Mouse (Mus musculus) cerebellum, adult 2 months (tissue): ENCODE data around the gene Ccdc183. TPM values are rescaled to one million over a fixed set of nuclear protein-coding genes. Genes with fewer than 3 reads are reported as not detected.

Experiments used
- DNase-seq, 2 experiments: peaks; one replicate each; pipeline ENCODE4 v3.0.0; 2021
- H3K27ac ChIP-seq: fragments of 200-500 bp; 2 replicates; pipeline ENCODE4 v1.5.1; 2012; ENCODE audit warnings: low read length, control low read depth, inconsistent platforms; ENCODE audit not compliant: insufficient read depth
- H3K27me3 ChIP-seq: fragments of 200-500 bp; 2 replicates; pipeline ENCODE4 v1.6.1; 2012; ENCODE audit warnings: inconsistent platforms, mild to moderate bottlenecking, low read length, moderate library complexity; ENCODE audit not compliant: control insufficient read depth, insufficient read depth
- H3K4me1 ChIP-seq: fragments of 200-500 bp; 2 replicates; pipeline ENCODE4 v1.6.1; 2011; ENCODE audit warnings: low read length; ENCODE audit not compliant: control insufficient read depth, insufficient read depth
- H3K4me3 ChIP-seq: fragments of 200-500 bp; replicated peaks from 2 replicates; pipeline ENCODE3; 2011; ENCODE audit warnings: mild to moderate bottlenecking, low read depth, low read length, control low read depth; ENCODE audit not compliant: insufficient read depth
- CTCF ChIP-seq: fragments of 200-500 bp; IDR thresholded peaks from 2 replicates; pipeline ENCODE4 v1.5.1; 2011; ENCODE audit warnings: low read depth, mild to moderate bottlenecking, control low read depth, low read length, moderate library complexity, borderline replicate concordance; ENCODE audit not compliant: insufficient read depth
- POLR2A ChIP-seq: fragments of 200-500 bp; IDR thresholded peaks from 2 replicates; pipeline ENCODE4 v1.6.1; 2011; ENCODE audit warnings: low read length, control low read depth, borderline replicate concordance; ENCODE audit not compliant: insufficient read depth
- WGBS: fragments of 180-500 bp; shearing (Covaris S2); methylation state at CpG from one replicate; pipeline ENCODE4 v1.1.7; 2018; 5-methylcytosine and 5-hydroxymethylcytosine counted together
- polyA plus RNA-seq: library from polyadenylated mRNA; depleted of rRNA; stranded (reverse); fragments of >200 nt; gene quantifications from 2 replicates; pipeline ENCODE4 v1.2.3, GENCODE M21; 2012

Ccdc183 gene
- polyA plus RNA-seq, 1 experiment = not detected

DNA sequence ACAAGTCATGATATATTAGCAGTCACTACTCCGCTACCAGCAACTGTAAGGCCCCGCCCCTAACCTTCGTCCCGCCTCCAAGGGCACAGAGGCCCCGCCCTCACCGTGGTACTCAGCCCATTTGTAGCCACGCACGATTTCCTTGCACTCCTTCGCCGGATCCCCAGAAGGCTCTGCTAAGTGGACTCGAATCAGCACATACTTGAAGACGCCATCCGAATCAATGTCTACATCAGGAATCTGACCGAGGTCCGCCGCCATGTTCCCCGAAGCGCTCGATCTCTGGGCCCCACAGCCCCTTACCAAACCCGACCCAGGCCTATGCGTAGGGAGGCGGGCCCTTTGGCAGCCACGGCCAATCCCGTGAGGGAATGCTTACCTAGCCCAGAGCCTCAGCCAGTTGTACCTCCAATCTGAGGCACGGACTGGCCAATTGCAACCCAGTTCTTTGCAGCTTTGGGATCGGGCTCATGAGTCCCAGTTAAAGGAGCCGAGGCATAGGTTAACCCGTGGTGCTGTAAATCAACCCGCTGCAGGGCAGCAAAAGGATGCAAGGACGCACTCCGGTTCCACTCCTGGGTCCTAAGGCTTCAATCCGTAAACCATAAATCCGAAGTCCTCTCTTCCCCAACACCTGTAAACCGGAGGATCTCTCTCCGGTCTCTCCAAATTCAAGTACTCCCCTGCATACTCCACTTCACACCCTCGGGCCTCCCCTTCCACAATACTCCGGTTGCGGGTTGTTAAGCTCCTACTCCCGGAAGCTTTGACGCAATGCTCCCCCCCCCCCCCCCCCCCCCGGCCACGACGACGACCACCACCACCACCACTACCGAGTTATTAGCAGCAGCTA lies 42.7 kb downstream of the Ccdc183 start, which contains the start of the genes Mamdc4 and Phpt1:
Gene Mamdc4 (minus strand): TSS at position 267 of the 853 bp plus-strand sequence.
Gene Phpt1 (minus strand): TSS at position 646 of the 853 bp plus-strand sequence.
- Histone ChIP-seq H3K4me1 (peaks cover 48% of the 10 kb centered on the region), H3K27me3 (no peaks in the 10 kb centered on the region), H3K4me3 (peak within 1 kb of the TSS; percentile 90), H3K27ac (peak within 1 kb of the TSS; percentile 73)
- TF ChIP-seq CTCF (no peak), POLR2A (peak; percentile 50; the same call in 1 of the 2 replicates)
- under 1% methylated on average over 44 of the region's 45 CpGs for WGBS
- peak; percentile 97 for DNase-seq

DNA sequence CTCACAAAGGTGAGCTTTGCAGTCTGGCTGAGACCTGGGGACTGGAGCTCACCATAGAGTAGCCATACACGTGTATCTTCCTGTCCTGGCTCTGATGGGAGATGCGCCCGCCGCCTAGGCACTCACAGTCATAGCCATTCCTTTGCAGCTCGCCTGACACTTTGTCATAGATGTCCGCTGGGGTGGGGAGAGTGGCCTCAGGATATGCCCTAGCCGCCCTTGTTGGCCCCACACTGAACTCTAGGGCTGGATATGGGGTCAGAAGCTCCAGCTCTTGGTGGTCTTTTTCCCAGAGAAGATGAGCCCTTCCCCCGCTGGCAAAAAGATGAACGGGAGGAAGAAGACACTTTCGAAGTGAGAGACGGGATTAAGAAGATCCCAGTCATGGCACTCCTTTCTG lies 43.3 kb downstream of the Ccdc183 start:
- DNase-seq = peak in 1 of 2 experiments; percentile 48
- TF ChIP-seq CTCF = no peak
- no peak for TF ChIP-seq POLR2A
- 3% methylated on average over 11 of the region's 11 CpGs for WGBS
- Histone ChIP-seq H3K4me3 (peak overlapping the region; percentile 90), H3K4me1 (peaks cover 43% of the 10 kb centered on the region), H3K27ac (peak overlapping the region; percentile 73), H3K27me3 (no peaks in the 10 kb centered on the region)

DNA sequence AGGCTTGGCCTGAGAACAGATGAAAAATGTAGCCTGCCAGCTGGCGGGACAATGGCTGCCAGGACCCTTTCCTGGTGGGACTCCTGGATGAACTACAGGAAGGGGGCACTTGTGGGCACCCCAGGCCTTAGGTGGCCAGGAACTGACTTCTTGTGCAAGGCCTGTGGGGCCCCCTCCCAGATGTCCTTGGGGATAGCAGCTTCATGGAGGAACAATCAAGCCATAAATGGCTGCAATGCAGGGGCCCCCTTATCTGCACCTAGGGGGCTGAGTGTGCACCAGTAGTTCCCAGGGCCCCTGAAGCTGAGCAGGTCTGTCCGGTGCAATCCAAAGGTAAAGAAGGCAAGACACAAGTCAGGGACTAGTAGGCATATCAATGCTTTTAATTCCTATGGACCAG lies 44.4 kb downstream of the Ccdc183 start:
- 60% methylated on average over 2 of the region's 2 CpGs for WGBS
- no peaks in the 10 kb centered on the region for H3K27me3 ChIP-seq
- H3K27ac ChIP-seq = peak overlapping the region; percentile 16; the same call in 1 of the 2 replicates
- DNase-seq = peak; percentile 18 to 22
- TF ChIP-seq CTCF (no peak), POLR2A (no peak)
- H3K4me3 ChIP-seq = no peak overlapping the region
- peaks cover 33% of the 10 kb centered on the region for H3K4me1 ChIP-seq

DNA sequence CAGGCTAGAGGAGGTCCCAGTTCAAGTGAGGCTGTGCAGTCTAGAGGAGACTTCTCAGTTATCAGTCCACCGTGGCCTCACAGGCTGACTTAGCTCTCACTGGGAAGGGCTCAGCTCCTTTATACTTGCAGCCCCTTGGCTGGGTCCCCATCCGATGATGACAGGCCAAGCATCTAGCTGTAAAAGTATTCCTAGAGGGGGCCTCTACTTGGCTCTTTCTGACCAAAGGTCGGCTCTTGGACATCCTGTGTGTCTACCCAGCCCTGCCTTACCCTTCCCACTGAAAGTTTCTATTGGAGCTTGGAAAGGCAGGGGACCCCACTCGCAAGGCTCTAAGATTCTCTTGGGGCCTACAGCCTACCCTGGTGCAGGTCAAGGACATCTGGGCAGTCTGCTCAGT lies 46.3 kb downstream of the Ccdc183 start:
- H3K4me1 ChIP-seq = peaks cover 22% of the 10 kb centered on the region
- no peak overlapping the region for H3K27ac ChIP-seq
- H3K4me3 ChIP-seq = no peak overlapping the region
- TF ChIP-seq POLR2A (no peak), CTCF (no peak)
- 85% methylated on average over 4 of the region's 4 CpGs for WGBS
- no peaks in the 10 kb centered on the region for H3K27me3 ChIP-seq
- DNase-seq = peak in 1 of 2 experiments; percentile 7

DNA sequence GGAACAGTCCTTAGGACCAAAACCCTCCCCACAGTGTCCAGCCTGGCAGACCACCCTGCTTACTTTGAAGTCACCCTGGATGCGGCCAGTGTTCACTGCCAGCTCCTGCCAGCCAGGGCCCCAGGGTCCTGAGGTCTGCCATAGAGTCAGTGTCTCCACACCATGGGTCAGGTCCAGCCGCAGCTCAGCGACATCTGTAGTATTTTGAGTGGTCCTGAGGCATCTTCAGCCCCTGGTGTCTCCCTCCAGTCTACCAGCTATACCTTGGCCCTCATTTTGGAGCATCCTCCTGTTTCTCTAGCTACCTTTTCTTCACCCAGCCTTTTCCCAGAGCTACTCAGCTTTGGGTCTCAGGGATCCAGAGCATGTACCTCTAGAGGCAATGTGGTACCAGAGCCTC lies 48.2 kb downstream of the Ccdc183 start:
- no peak overlapping the region for H3K27ac ChIP-seq
- no peak for DNase-seq
- H3K27me3 ChIP-seq = no peaks in the 10 kb centered on the region
- 91% methylated on average over 3 of the region's 3 CpGs for WGBS
- peaks cover 12% of the 10 kb centered on the region for H3K4me1 ChIP-seq
- no peak overlapping the region for H3K4me3 ChIP-seq
- TF ChIP-seq POLR2A = no peak
- no peak for TF ChIP-seq CTCF

DNA sequence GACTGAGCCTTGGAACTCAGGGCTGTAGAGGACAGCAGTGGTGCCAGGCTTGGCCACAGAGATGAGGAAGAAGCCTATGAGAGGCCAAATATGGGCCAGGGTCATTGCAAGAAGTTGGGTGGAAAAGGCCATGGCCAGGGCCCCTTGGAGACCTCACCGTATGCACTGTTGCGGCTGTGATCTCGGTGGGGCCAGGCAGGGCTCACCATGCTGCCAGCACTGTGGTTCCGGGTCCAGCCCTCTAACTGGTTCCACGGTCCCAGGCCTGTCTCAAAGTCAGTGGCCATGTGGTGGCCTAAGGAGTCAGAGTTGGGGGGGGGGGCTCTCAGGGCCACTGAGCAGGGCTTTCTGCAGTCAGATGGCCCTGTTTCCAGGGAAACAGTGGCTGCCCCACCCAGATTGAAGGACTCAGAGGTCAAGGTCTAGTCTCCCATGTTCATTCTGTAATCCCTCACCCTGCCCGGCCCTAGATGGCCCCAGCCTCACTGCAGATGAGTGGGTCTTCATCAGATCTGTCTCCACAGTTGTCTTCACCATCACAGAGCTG lies 48.9 kb downstream of the Ccdc183 start:
- Histone ChIP-seq H3K27ac (no peak overlapping the region), H3K4me1 (peaks cover 16% of the 10 kb centered on the region), H3K4me3 (no peak overlapping the region), H3K27me3 (no peaks in the 10 kb centered on the region)
- no peak for TF ChIP-seq POLR2A
- no peak for TF ChIP-seq CTCF
- DNase-seq = no peak
- WGBS = 90% methylated on average over 6 of the region's 6 CpGs

DNA sequence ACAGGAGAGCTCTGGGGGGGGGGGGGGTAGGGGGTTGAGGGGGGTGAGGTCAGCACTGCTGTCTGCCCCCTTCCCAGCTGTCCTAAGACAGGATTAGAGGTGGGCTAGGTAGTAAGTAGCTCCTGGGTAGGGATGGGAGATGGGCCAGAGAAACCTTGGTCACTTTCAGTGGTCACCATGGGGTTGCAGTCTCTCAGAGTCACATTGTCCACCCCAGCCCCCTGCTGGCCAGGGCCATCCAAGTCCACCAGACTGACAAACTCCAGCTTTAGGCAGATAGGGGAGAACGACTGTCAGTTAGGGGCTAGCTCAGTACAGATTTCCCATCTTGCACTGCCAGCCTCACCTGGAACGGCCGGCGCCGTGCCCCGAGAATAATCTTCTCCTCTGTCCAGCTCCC lies 50.9 kb downstream of the Ccdc183 start:
- H3K27ac ChIP-seq = no peak overlapping the region
- TF ChIP-seq POLR2A (no peak), CTCF (no peak; the same call in 1 of the 2 replicates)
- H3K4me3 ChIP-seq = no peak overlapping the region
- H3K27me3 ChIP-seq = no peaks in the 10 kb centered on the region
- WGBS = 50% methylated on average over 6 of the region's 6 CpGs
- H3K4me1 ChIP-seq = peaks cover 30% of the 10 kb centered on the region
- peak in 1 of 2 experiments; percentile 18 for DNase-seq
